Mouse (Mus musculus) mesoderm, embryonic 11.5 days (tissue): ENCODE results near the gene Cmtm6.

Experiments used
- DNase-seq: peaks from one replicate; pipeline ENCODE4 v3.0.0-alpha.2; 2012; ENCODE audit warnings: low read depth, low spot score

Cmtm6 gene

DNA sequence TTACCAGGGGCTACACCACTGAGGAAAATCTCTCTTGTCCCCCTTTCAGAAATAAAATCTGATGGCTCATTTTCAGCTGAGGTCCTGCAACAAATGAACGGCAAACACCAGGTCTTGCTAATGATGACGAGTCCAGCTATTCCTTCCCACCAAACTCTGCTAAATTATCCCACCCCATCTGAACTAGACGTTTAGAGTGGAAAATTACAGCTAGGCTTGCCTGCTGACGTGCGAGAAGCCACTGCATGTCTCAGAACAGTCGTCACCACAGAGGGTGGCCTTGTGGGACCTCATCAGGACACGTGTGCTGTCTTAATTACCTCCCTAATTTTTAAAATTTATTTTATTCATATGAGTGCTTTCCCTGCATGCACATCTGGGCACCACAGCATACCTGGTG, 40.6 kb downstream of the Cmtm6 start:
- no peak for DNase-seq

DNA sequence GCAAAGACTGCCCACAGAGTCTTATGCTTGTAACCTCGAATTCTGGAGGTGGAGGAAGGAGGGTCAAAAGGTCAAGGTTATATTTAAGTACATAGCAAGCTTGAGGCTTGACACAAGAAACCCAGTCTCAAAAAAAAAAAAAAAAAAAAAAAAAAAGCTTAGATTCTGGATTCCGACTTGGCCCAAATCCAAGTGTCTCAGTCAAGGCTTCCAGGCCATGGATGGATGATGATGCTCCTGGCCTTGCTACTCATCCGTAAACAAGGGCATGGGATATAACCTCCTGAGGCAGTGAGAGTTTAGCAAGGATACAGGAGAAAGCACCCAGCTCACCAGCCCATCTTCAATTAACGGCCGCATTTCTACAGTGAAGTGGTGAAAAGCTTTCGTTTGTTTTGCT, 43.7 kb downstream of the Cmtm6 start:
- no peak for DNase-seq

- no peak for DNase-seq
Measured at GRCm38 (mm10) chr9:114775272-114775671, 44.4 kb downstream of the Cmtm6 start.

DNA sequence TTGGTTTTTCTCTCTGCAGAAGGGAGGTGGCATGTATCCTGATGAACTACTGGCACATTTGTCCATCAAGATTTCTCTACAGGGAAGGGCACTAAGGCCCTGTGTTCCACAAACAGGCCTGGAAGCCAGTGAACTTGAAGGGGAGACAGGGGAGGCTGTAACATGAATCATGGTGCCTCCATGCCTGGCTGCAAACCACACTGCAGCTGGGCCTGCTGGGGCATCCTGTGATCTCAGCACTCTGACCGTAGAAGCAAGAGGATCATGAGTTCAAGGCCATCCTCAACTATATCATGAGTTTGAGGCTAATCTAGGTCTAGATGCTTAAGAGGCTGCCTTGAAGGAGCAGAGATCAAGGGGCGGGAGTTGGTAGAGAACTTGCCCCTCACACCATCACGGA, 45.4 kb downstream of the Cmtm6 start:
- no peak for DNase-seq

GRCm38 (mm10) chr9:114777178-114778046, 46.5 kb downstream of the Cmtm6 start:
- no peak for DNase-seq

DNA sequence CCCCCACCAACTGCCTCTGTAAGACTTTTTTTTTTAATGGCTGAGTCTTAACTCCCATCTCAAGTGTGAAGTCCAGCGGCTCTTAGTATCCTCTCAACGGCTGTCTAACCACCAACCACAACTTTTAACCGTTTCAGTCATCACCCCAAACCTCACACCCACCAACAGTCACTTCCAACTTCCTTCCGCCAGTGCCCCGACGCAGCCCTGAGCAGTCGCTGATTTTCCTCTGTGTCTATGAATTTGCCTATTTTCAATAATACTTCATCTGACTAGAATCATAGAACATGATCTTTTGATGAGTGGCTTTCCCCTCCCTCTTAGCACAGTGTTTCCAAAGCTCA, 47.1 kb downstream of the Cmtm6 start:
- no peak for DNase-seq

- DNase-seq, result no peak
Measured at GRCm38 (mm10) chr9:114778877-114779276, 48.0 kb downstream of the Cmtm6 start.

GRCm38 (mm10) chr9:114779984-114780745, 49.2 kb downstream of the Cmtm6 start:
- DNase-seq, result no peak

GRCm38 (mm10) chr9:114780746-114781525, 50.0 kb downstream of the Cmtm6 start:
- no peak for DNase-seq

DNA sequence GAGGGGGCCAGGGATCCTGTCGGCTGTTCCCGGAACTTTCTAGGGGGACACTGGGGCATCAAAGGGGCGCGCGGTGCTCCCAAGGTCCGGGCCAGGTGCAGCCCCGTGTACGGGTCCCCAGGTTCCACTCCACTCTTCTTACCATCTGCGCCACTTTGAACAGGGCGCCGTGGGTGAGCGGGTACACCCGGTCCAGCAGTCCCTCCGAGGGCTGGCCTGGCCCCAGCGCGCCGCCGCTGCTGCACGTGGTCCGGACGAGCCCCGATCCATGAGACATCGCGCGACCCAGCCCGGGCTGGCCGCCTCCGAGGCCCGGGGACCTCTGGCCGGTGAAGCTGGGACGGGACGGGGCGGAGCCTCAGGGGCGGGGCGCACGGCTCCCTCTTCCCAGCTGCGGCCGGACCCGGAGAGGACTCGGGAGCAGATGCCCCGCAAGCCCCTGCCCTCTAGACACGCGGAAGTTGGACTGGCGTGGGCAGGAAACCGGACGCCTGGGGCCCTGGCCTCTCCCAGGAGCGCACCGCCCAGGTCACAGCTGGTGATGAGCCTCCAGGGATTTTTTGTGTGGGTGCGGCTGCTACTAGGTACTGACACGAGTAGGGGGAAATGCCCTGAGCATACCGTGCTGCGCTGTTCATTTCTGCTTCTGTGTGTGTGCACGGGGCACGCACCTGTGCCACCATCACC, 50.8 kb downstream of the Cmtm6 start, which contains the start of gene Cmtm7:
Gene Cmtm7 (minus strand): TSS at position 331 of the 687 bp plus-strand sequence.
- peak; percentile 75 for DNase-seq

DNA sequence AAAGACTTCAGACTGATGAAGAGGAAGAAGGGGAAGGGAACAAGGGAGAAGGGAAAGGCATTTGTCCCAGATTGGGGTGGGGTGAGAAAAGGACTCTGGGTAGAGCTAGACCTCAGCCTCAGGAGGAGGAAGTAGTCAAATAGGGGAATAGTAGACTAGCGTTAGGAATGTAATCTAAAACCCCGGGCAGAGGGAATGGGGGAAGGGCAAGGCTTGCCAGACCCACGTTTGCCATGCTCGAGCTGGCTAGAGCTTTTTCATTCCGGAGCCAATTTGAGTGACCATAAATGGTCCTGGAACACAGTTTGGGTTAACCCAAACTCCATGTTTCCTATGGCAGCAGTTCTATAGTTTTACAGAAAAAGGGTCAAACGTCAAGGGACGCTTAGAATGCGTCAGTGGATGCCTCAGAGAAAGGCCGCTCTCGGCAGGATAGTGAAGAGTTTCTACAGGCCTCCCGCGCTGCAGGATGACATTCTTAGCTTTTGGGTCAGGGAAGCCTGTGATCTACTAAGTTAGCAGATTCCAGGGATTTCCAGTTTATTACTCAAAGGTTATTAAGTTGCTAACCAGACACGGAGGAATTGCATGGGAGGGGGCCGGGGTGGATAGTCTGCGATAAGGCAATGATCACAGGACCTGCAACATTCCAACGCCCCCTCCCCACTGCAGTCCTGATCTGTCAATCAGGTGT, 54.7 kb downstream of the Cmtm6 start:
- no peak for DNase-seq

GRCm38 (mm10) chr9:114787134-114787533, 56.2 kb downstream of the Cmtm6 start:
- DNase-seq, result no peak

DNA sequence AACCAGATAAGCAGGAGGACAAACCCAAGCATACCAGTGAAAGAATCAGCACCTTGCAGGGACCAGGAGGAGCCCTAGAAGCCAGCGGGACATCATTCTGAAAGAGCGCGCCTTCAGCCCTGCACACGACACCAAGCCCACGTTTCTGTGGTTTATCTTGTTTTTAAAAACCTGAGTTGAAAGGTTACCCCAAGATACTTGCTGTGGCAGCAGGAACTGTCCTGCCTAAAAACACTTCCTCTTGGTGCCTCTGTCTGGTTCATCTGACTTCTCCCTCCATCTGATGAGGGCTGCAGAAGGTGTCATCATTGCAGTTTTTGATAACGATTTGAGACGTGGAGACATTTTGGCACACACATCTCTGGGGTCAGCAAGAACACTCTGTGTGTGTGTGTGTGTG, 56.8 kb downstream of the Cmtm6 start:
- no peak for DNase-seq

DNA sequence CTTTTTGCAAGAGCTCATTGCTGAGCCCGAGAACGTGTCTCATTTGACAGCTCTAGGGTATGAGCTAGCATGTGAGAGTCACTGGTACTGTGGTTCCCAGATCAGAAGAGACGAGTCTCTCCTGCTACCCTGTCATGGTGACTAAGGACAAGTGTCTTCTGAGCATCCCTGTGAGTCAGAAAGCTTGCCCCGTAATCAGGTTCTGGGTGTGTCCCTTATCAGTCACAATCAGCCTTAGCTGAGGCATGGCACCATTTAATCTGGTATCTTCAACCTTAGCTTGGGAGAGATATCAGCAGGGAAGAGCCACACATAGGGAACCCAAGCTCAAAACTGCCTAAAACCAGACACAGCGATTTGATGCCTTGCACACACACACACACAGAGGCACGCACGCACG, 57.8 kb downstream of the Cmtm6 start:
- DNase-seq, result no peak

GRCm38 (mm10) chr9:114789557-114789956, 58.6 kb downstream of the Cmtm6 start:
- no peak for DNase-seq

- no peak for DNase-seq
Measured at GRCm38 (mm10) chr9:114789989-114790388, 59.1 kb downstream of the Cmtm6 start.

GRCm38 (mm10) chr9:114793764-114794295, 62.9 kb downstream of the Cmtm6 start:
- no peak for DNase-seq

- no peak for DNase-seq
Measured at GRCm38 (mm10) chr9:114794491-114794890, 63.6 kb downstream of the Cmtm6 start.

- DNase-seq, result no peak
Measured at GRCm38 (mm10) chr9:114796473-114797050, 65.6 kb downstream of the Cmtm6 start.

DNA sequence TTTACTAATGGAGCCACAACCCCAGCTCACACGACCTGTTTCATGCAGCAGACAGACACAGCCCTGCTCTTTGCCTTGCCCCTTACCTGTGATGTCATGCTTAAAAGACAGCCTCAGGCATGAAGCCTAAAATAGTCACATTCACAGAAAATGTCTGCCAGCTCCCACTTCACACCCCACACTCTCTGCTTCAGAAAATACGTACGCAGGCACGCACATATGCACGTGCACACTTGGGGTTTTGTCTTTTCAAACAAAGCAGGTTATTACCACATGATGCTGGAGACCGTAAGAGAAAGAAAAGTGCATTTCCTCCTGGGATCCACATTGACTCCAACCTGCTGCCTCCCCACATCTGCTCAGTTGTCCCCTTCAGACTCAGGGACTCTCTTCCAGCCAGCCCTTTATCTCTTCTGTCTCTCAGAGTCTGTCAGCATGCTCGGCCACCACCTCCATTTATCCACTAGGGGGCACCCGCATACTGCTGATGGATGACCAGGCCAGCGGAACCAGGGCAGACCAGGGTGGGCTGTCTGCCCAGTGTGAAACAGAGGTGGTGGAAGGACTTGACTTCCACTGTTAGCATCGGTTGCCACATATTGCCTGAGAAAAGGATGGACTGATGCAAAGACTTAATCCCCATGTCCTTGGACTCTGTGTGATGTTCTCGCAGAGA, 66.6 kb downstream of the Cmtm6 start:
- DNase-seq, result peak; percentile 90
